Mouse (Mus musculus): ENCODE measurements at regions not wholly inside any gene's neighbourhood (a gene's known extent, or its start where the extent isn't known, plus 50 kb on each side); places are given as distances from the start of the nearest gene placed in this dataset.

DNA sequence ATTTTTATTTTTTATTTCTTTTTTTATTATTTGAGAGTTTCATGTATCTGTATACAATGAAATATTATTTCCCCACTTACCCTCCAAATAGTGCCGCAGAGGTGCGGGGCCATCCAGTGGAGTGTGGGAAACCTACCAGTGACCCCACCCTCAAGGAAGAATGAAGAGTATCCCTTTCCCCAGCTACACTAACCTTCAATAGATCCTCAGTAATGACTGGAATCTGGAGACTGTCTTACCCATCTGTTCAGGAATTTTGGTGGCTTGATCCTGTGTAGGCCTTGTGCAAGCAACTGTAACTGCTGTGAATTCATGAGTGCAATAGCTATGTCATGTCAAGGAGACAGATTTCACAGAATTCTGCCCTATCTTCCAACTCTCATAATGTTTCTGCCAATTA, 153.9 kb upstream of the Slc22a23 start:
- Histone ChIP-seq H3K27ac (no peak overlapping the region), H3K36me3 (no peaks in the 10 kb centered on the region), H3K4me1 (no peaks in the 10 kb centered on the region), H3K4me3 (replicated peaks) (no peak overlapping the region), H3K9ac (no peak overlapping the region), H3K4me2 (no peak overlapping the region), H3K9me3 (no peaks in the 10 kb centered on the region), H3K27me3 (replicated peaks) (no peaks in the 10 kb centered on the region)
- 98% methylated on average over 2 of the region's 2 CpGs for WGBS
- ATAC-seq (ENCODE audit: insufficient read depth, low FRiP score, low read depth) = no peak

DNA sequence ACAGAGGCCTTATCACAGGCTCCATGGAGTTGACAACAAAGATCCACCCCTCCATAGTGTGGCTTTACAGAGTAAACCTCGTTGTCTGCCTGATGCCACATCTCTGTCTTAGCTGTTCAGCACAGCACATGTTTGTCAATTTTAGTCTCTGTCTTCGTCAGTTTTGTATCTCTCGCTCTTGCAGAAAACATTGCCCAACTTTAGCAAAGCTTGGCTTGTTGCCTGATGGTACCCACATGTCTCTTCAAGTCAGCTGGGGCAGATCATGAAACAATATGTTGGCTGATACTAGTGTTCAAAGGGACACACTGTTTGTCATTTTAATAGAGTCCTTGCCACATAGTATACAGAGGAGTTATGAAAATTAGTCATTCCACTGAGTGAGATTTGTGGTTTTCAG, 152.7 kb upstream of the Slc22a23 start:
- Histone ChIP-seq H3K36me3 (no peaks in the 10 kb centered on the region), H3K9me3 (no peaks in the 10 kb centered on the region), H3K9ac (no peak overlapping the region), H3K4me3 (replicated peaks) (no peak overlapping the region), H3K4me1 (no peaks in the 10 kb centered on the region), H3K27me3 (replicated peaks) (no peaks in the 10 kb centered on the region), H3K4me2 (no peak overlapping the region), H3K27ac (no peak overlapping the region)
- WGBS = 76% methylated on average over 3 of the region's 3 CpGs
- ATAC-seq (ENCODE audit: insufficient read depth, low FRiP score, low read depth) = no peak

DNA sequence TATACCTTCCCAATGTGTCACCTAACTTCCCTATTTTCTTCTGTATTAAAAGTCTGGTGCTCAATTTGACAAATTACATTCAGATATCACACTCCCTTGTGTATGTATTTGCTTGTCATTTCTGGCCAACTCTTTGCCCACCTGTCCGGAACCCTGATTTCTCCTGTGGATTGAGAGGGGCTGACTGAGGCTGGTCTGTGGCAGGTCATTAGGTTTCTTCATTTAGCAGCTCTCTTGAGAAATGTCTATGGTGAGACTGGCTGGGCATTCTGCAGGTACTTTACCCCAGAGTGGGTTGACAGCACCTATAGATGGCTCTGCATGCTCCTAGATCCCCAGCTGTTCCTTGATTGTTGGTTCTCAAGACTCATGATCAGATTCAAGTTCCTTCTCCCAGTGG, 139.8 kb upstream of the Slc22a23 start:
- WGBS = 90% methylated on average over 1 of the region's 1 CpGs
- Histone ChIP-seq H3K4me1 (no peaks in the 10 kb centered on the region), H3K4me3 (replicated peaks) (no peak overlapping the region), H3K9me3 (no peaks in the 10 kb centered on the region), H3K27me3 (replicated peaks) (no peaks in the 10 kb centered on the region), H3K27ac (no peak overlapping the region), H3K36me3 (no peaks in the 10 kb centered on the region), H3K4me2 (no peak overlapping the region), H3K9ac (no peak overlapping the region)
- no peak for ATAC-seq (ENCODE audit: insufficient read depth, low FRiP score, low read depth)

DNA sequence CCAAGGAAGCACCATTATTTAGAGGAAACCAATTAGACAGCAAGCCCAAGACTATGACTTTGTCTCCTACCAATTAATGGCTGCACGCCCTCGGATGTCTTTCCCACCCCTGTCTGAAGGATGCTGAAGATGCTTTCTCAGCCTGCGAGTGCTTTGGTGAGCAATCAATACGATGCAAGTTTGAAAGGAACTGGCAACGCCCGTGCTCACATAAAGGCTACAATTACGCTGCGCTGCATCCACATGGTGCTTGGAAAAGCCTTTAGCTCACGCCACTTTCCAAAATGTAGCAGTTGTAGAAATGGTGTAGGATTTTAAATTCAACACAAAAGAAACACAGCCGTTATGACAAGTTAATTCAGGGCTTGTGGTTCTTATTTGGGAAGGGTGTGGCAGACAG, 136.5 kb upstream of the Slc22a23 start:
- Histone ChIP-seq H3K27me3 (replicated peaks) (no peaks in the 10 kb centered on the region), H3K36me3 (no peaks in the 10 kb centered on the region), H3K27ac (no peak overlapping the region), H3K9ac (no peak overlapping the region), H3K4me2 (no peak overlapping the region), H3K4me3 (replicated peaks) (no peak overlapping the region), H3K9me3 (no peaks in the 10 kb centered on the region), H3K4me1 (no peaks in the 10 kb centered on the region)
- ATAC-seq (ENCODE audit: insufficient read depth, low FRiP score, low read depth) = no peak
- WGBS = 81% methylated on average over 10 of the region's 10 CpGs

DNA sequence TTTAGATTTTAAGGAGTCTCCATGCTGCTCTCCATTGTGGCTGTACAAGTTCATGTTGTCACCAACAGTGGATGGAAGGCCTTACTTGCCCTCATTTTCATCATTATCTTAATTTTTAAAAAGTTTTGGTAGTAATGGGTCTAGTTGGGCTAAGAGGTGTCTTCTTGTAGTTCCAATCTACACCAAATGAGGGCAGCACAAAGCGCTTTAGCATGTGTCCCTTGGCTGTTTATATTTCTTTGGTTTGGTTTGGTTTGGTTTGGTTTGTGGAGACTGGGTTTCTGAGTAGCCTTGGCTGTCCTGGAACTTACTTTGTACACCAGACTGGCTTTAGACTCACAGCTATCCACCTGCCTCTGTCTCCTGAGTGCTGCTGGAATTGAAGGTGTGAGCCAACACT, 125.4 kb upstream of the Slc22a23 start:
- H3K27ac ChIP-seq = no peak overlapping the region
- no peak for ATAC-seq (ENCODE audit: insufficient read depth, low FRiP score, low read depth)
- H3K4me2 ChIP-seq = no peak overlapping the region
- no peaks in the 10 kb centered on the region for H3K36me3 ChIP-seq
- H3K4me1 ChIP-seq = no peaks in the 10 kb centered on the region
- 83% methylated on average over 1 of the region's 1 CpGs for WGBS
- no peak overlapping the region for H3K4me3 ChIP-seq (replicated peaks)
- no peaks in the 10 kb centered on the region for H3K9me3 ChIP-seq
- no peak overlapping the region for H3K9ac ChIP-seq
- no peaks in the 10 kb centered on the region for H3K27me3 ChIP-seq (replicated peaks)

DNA sequence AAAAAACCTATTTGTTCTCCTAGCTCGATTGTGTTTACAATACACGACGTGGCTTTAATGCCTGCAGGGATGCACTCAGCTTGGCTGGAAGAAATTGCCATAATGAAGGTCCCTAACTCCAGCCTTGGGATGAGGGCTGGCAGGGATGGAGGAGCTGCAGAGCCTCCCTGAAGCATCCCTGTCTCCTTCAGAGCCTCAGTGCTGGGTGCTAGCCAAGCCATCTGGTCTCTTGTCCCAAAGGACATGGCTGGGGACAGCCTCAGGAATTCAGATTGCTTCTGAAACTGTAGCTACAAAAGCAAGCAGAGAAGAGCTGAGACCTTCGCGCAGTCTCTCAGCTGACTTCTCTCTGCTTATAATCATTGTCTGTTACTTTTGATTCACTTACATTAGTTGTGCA, 124.6 kb upstream of the Slc22a23 start:
- H3K27ac ChIP-seq = no peak overlapping the region
- ATAC-seq (ENCODE audit: insufficient read depth, low FRiP score, low read depth) = no peak
- H3K36me3 ChIP-seq = no peaks in the 10 kb centered on the region
- H3K4me1 ChIP-seq = no peaks in the 10 kb centered on the region
- no peak overlapping the region for H3K9ac ChIP-seq
- H3K9me3 ChIP-seq = no peaks in the 10 kb centered on the region
- no peak overlapping the region for H3K4me2 ChIP-seq
- H3K4me3 ChIP-seq (replicated peaks) = no peak overlapping the region
- no peaks in the 10 kb centered on the region for H3K27me3 ChIP-seq (replicated peaks)
- 67% methylated on average over 5 of the region's 5 CpGs for WGBS

DNA sequence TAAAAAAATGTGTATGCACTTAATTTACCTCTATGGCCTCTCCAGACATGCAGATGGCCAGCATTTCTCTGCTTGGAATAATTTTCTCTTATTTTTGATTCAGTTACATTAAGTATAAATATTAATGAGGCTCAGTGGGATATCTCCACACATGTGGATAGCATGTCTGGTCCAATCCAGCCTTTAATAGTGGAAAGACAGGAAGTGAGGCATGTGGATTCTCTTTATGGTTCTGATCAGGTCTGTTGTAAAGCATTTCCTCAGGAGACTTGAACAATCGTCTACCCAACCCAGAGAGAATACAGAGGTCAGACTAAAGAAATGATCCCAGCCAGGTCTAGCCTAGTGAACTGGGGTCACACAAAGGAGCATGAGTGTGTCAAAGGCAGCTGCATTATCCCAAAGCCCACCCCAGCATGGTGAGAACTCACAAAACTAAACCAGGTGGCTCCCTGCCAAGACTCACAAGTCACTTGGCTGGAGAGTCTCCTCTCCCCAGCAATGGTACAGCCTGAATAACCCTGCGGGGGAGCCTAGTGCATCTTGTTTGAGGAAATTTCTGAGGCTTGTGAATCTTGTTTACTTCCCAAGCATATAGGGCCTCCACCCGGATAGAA, 123.3 kb upstream of the Slc22a23 start:
- Histone ChIP-seq H3K27ac (no peak overlapping the region), H3K36me3 (no peaks in the 10 kb centered on the region), H3K9me3 (no peaks in the 10 kb centered on the region), H3K4me1 (peaks cover under 1% of the 10 kb centered on the region; the same call in 1 of the 2 replicates), H3K4me2 (no peak overlapping the region), H3K27me3 (replicated peaks) (no peaks in the 10 kb centered on the region), H3K9ac (no peak overlapping the region), H3K4me3 (replicated peaks) (no peak overlapping the region)
- no peak for ATAC-seq (ENCODE audit: insufficient read depth, low FRiP score, low read depth)
- 65% methylated on average over 3 of the region's 3 CpGs for WGBS

DNA sequence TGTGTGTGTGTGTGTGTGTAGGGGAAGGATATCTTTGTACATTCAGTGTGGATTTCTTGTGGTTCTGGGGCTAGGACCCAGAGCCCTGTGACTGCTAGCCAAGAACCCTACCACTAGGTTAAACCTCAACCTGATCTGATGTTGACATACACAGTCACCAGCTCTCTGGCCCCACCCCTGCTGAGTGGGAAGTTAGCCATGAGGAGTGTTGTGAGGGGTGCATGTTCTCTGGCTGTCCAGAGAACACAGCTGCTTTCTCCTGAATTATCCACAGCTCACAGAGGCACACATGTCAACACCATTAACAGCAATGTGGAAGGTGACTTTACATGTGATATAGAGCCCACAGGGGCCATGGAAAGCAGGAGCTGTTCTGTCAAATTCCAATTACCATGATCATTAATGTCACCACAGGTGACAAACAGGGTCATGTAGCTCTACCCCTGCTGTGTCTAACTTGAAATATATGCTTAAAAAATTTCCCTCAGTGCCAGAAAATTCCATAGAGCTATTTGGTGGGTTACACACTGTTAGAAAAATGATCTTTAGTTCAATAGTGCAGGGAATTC, 121.0 kb upstream of the Slc22a23 start:
- Histone ChIP-seq H3K9me3 (no peaks in the 10 kb centered on the region), H3K4me3 (replicated peaks) (no peak overlapping the region), H3K27ac (no peak overlapping the region), H3K36me3 (no peaks in the 10 kb centered on the region), H3K4me2 (no peak overlapping the region), H3K27me3 (replicated peaks) (no peaks in the 10 kb centered on the region), H3K4me1 (peaks cover 10% of the 10 kb centered on the region; the same call in 1 of the 2 replicates), H3K9ac (no peak overlapping the region)
- ATAC-seq (ENCODE audit: insufficient read depth, low FRiP score, low read depth) = peak; percentile 33; the same call in 1 of the 2 replicates

DNA sequence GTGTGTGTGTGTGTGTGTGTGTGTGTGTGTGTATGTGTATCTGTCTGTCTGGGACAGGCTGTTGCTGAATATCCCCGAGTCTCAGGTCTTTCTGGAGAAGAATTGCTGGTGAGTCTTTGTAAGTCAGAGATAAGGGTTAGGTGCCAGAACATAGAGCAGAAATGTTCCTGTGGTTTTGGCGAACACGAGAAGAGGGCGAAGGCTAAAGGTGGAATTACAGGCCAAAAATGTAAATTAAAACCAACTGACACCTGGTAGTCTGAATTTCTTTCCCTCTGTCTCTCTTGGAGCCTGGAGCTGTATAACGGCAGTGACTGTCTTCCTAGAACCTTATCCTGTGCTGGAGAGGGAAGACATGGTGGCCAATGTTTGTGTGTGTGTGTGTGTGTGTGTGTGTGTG, 120.5 kb upstream of the Slc22a23 start:
- no peaks in the 10 kb centered on the region for H3K36me3 ChIP-seq
- no peak overlapping the region for H3K9ac ChIP-seq
- no peak overlapping the region for H3K4me2 ChIP-seq
- H3K27ac ChIP-seq = no peak overlapping the region
- H3K4me3 ChIP-seq (replicated peaks) = no peak overlapping the region
- 59% methylated on average over 5 of the region's 5 CpGs for WGBS
- no peaks in the 10 kb centered on the region for H3K9me3 ChIP-seq
- H3K27me3 ChIP-seq (replicated peaks) = no peaks in the 10 kb centered on the region
- peaks cover 10% of the 10 kb centered on the region; the same call in 1 of the 2 replicates for H3K4me1 ChIP-seq
- no peak for ATAC-seq (ENCODE audit: insufficient read depth, low FRiP score, low read depth)

DNA sequence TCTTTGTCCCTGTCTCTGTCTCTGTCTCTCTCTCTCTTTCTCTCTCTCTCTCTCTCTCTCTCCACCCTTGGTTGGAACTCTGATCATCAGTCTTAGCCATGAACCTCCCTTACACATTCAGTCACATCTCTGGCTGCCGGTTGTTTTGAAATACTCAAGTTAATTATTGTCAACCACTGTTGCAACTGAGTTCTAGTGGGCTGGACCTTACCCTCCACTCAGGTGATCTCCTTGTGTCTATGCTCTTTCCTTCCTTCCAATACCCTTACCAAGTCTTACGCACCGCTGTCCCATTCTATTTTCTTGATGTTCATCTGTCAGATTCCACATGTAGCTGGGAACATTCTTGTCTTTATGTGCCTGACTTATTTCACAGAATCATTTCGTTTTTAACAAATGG, 119.2 kb upstream of the Slc22a23 start:
- WGBS = 81% methylated on average over 4 of the region's 4 CpGs
- Histone ChIP-seq H3K4me2 (no peak overlapping the region), H3K9me3 (no peaks in the 10 kb centered on the region), H3K4me3 (replicated peaks) (no peak overlapping the region), H3K27ac (no peak overlapping the region), H3K9ac (no peak overlapping the region), H3K27me3 (replicated peaks) (no peaks in the 10 kb centered on the region), H3K36me3 (no peaks in the 10 kb centered on the region), H3K4me1 (peaks cover 10% of the 10 kb centered on the region; the same call in 1 of the 2 replicates)
- ATAC-seq (ENCODE audit: insufficient read depth, low FRiP score, low read depth) = no peak

DNA sequence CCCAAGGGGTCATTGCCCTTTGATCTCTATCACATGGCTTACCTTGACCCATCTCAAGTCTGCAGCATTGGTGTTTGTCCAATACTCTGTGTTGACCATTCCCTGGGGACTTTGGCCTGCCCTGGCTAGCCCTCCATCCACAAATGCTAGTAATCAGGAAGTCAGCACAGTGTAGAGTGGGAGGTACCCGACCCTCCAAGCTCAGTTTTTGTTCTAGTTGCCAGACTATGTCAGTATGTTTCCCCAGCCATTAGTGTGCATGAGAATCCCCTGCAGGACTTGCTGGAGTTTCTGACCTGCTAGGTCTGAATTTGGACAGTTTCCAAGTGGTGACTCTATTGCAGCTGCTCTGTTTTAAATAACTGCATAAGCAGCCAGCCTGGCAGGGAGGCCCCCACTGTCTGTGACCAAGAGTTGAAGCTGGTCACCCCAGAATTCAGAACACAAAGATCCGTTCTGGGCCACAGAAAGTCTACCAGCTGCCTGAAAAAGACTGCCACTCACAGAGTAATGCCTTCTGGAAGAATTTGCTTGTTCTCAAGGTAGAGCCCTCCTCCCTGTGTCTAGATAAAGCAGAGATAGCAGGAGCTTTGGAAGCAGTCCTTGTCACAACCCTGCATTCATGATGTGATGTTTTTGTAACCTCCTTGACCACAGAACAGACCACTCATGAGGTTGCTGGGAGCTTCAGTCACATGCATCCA, 118.0 kb upstream of the Slc22a23 start:
- Histone ChIP-seq H3K9ac (no peak overlapping the region), H3K27ac (peak overlapping the region; percentile 35; the same call in 1 of the 2 replicates), H3K27me3 (replicated peaks) (no peaks in the 10 kb centered on the region), H3K4me1 (peaks cover 10% of the 10 kb centered on the region; the same call in 1 of the 2 replicates), H3K4me2 (no peak overlapping the region), H3K4me3 (replicated peaks) (no peak overlapping the region), H3K9me3 (no peaks in the 10 kb centered on the region), H3K36me3 (no peaks in the 10 kb centered on the region)
- 31% methylated on average over 2 of the region's 2 CpGs for WGBS
- ATAC-seq (ENCODE audit: insufficient read depth, low FRiP score, low read depth) = peak; percentile 77

DNA sequence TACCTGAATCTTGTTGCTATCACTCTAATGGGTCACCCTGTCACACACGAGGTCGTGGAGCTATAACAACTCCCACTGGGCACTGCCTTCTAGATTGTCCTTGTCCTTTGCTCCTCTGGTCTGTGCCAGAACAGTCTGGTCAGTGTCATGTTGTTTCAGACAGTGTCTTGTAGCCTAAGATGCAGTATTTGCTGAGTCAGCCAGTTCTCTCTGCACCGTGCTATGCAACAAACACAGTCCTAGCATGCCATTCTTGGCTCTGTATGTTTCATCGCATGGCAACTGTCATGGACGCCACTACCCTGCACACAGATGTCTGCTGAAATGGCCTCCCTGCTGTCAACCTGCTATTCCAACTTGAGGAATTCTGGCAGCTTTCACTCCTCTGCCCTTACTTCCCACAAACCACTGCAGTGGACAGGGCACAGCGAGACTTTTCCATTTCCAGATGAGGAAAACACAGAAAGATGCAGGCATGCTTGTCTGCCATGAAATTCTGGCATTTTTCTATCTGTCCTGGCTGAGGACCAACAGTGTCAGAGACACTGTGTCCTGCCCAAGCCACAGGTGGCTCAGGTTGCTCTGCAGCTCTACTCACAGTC, 117.3 kb upstream of the Slc22a23 start:
- Histone ChIP-seq H3K36me3 (no peaks in the 10 kb centered on the region), H3K4me2 (no peak overlapping the region), H3K27ac (no peak overlapping the region), H3K4me1 (peaks cover 10% of the 10 kb centered on the region; the same call in 1 of the 2 replicates), H3K9me3 (no peaks in the 10 kb centered on the region), H3K4me3 (replicated peaks) (no peak overlapping the region), H3K9ac (no peak overlapping the region), H3K27me3 (replicated peaks) (no peaks in the 10 kb centered on the region)
- no peak for ATAC-seq (ENCODE audit: insufficient read depth, low FRiP score, low read depth)
- WGBS = 73% methylated on average over 6 of the region's 6 CpGs
